Mouse (Mus musculus) adrenal gland, postnatal 36 days (tissue): ENCODE measurements at regions not wholly inside any gene's neighbourhood (a gene's known extent, or its start where the extent isn't known, plus 50 kb on each side); places are given as distances from the start of the nearest gene placed in this dataset.

ENCODE experiments used
- DNase-seq, 2 experiments: peaks; one replicate each; pipeline ENCODE4 v3.0.0; 2021; ENCODE audit warnings: mixed read lengths in 1 of 2

DNA sequence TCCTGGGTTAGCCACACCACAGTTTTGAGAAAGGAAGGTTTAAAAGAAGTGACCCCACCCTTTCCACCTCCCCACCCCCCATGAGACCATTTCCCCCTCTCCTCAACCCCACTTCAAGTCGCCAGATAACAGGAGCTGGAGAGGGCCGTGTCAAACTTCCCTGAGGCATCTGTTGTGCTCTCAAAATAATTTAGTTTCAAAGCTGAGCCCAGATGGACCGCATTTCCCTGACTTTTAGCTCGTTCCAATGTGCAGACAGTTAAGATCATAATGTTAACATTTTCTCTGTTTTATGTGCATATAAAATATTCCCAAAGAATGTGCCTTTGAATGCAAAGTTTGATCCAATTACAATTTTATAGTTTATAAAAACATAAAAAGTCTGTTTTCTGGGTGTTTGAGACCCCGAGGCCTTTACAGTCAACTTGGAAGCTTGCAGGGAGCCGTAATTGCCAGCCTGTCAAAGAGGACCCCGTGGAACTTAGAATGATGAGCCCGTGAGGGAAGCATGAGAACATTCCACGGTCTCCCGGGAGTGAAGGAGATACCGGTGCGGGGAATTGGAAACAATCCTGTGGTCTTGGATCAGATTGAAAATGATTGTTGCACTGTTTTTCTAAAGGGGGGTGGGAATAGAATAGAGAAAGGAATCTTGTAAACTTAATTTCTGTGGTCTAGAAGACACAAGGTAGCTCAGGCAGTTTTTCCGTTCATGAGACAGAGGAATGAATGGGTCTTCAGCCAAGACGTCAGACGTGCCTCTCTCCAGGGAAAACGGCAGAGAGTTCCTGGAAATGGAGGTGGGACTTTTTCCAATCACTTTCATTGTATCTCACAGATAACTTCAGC lies 903.3 kb downstream of the Mrps31 start:
- no peak for DNase-seq

DNA sequence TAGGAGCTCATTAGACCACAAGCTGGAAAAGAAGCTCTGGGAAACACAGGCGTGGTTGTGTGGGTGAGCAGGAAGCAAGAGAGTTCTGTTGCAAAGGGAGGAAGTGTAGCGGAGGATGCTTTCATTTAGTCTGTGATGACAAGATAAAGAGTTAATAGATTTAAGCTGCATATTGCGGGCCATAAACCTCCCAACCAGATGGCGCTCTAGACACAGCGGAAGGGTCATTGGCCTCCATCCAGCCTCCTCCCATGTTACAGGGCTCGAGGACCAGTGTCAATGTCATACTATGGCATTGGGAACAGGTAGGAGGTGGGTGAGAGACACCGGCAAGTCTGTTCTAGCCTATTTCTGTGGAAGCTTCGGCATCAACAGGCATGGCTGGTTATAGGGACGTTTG lies 908.4 kb downstream of the Mrps31 start:
- peak; percentile 50 to 53 for DNase-seq

DNA sequence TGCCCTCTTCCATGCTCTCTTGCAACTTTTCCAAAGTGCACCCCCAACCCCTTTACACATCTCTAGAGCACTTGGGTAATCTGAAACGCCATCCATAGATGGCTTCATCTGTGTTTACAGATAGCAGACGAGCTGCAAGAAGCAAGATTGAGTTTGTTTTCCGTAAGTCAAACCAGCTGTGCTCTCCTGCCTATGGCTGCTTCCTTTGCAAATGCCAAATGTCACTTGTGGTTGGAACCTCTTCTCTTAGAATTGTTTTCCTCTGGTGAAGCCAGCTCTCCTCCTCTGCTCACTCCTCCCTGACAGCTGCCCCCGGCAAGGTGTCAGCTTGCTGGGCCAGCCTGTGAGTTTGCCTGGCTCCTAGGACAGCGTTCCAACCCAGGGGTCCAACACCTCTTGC lies 910.0 kb downstream of the Mrps31 start:
- DNase-seq: peak in 1 of 2 experiments; percentile 5

DNA sequence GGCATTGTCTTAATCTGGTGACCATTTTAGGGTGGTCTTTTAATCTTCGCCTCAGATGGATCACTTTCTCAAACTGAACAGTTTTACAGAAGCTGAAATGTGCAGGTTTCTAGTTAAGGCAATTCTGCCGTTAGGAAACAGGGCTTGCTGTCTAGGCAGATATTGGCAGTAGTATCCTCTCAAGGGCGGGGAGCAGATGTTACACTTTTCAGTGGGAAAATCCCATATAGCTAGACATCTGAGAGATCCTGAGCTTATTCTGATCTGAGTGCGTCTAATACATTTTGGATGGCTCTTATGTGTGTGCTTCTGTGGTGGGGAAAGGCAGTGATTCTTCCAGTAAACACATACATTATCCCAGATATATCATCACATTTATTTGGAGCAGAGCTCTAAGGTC lies 916.1 kb downstream of the Mrps31 start:
- DNase-seq: no peak

DNA sequence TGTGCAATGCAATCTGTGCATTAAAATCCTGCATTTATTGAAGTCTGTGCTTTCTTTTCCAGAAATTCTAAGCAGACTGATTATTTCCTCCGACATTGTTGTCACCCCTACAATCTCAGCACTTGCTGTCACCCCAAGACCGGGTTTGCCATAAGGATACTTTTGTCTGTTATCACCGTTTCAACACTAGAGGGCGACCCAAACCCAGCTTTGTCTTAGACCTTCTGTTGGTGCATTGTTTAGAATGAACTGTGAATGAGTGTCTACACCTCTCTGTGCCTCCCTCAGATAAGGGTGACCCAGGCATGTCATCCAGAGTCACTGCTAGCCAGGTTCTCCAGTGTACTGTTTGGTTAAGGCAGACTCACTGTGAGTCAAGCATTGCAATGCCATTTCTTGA lies 933.0 kb downstream of the Mrps31 start:
- peak; percentile 32 to 47 for DNase-seq

DNA sequence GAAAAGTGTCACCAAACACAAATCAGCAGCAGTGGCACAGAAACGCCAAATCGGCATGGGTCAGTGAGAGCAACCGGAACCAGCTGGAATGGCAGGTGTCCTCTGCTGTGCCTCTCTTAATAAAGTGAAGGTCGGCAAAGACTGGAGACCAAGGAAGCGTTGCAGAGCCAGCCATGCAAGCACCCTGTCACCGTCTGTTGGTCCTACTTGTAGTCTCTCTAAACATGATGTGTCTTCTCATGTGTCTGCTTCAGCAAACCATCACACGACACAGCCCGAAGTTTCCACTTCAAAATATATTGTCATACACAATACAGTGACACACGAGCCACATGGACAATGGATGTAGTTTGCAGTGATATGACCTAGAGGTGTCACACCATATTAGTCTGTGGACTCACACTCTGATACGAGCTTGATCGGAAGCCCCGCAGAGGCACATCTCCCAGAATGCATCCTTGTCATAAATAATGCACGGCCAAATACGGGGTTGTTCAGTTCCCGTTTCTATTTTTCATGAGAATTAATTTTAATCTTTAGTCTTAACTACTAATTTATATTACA lies 940.3 kb downstream of the Mrps31 start:
- DNase-seq: no peak

DNA sequence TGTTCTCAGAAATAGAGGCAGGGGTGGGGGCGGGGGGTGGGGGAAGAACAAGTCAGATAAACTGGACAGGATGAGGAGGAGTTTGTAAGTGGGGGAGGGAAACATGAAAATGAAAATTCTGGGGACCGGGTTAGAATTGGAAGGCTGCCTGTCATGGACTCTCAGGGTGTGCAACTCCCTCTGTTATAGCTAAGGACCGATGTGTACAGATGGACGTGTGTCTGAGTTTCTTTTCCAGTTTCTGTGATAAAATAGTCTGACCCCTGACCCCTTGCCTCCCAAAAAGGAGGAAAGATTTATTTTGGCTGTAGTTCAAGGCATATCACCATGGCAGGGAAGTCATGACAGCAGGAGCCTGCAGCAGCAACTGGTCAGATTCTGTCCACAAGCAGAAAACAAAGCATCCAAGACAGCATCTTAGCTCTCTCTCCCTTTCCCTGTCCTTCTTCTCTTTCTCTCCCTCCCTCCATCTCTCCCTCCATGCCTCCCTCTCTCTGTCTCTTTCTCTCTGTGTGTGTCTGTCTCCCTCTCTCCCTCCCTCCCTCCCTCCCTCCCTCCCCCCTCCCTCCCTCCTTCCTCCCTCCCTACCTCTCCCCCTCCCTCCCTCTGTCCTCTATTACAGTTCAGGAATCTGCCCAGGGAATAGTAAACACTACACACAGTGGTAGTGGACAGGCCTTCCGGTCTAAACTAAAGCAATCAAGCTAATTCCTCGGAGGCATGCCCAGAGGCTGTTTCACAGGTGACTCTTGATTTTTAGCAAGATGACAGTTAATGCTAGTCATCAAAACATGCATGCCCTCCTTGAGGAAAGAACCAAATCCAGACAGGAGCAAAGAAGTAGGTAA lies 941.3 kb downstream of the Mrps31 start:
- DNase-seq: no peak

DNA sequence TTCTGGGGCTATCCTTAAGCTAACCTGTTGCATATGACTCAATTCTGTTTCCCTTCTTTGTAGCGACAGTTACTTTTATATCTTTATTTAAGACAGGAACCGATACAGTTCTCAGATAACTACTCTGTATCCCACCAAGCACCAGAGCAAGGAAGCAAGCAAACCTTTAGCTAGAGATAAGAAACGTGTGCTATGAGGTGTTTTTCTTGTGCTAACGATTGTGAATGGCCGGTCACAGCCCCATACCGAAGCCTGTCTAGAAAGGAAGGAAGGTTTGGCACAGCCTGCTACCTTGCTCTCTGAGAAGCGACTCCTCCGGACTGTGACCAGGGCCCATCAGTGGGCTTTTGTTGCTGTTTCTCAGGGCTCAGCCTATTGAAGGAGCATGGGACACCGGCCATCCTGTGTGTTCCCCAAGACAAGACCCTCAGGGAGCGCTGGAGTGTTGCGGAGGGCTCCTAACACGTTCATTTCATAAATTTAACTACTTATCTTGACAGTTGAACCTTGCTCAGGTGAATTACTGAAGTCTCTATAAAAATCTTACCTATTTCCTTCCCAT lies 949.0 kb downstream of the Mrps31 start:
- no peak for DNase-seq

DNA sequence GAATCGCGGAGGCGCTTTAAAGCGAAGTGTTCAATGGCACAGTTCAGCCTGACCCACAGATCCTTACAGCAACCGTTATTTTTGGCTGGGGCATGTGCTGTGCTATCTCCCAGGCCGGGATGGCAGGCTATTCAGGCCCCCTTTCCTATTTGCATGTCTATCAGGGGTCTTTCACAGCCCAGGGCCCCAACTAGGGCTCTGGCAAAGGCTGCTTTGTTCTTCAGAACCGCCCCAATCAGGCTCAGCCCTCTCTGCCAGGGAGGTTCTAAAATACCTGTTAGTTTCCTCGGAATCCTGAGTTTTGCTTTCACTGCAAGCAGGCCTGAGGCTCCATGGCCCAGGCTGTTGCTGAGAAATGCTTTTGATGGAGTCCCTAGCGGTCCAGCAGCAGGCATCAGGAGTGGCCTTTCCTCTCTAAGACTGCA lies 949.7 kb downstream of the Mrps31 start:
- DNase-seq: no peak
